Mouse (Mus musculus) forebrain, embryonic 15.5 days (tissue): ENCODE data around the gene E130208F15Rik. TPM values are rescaled to one million over a fixed set of nuclear protein-coding genes. Genes with fewer than 3 reads are reported as not detected.
A peak's percentile ranks its signal among the peaks of the same experiment; 100 is the strongest.

ENCODE experiments used
- ATAC-seq: fragments of 200-750 bp; cut with Nextera tagmentation; replicated peaks from 2 replicates; pipeline ENCODE4 v1.8.0; 2017; ENCODE audit warnings: mild to moderate bottlenecking, moderate TSS enrichment, moderate library complexity
- H3K27ac ChIP-seq: fragments of 300-500 bp; sonication (generic); replicated peaks from 2 replicates; pipeline ENCODE4 v1.5.1; 2015; ENCODE audit warnings: mild to moderate bottlenecking, inconsistent platforms
- H3K27me3 ChIP-seq: fragments of 300-500 bp; sonication (generic); 2 replicates; pipeline ENCODE4 v1.6.1; 2015; ENCODE audit warnings: inconsistent platforms
- H3K36me3 ChIP-seq: fragments of 300-500 bp; sonication (generic); 2 replicates; pipeline ENCODE4 v1.6.1; 2015; ENCODE audit warnings: mild to moderate bottlenecking, inconsistent platforms
- H3K4me1 ChIP-seq: fragments of 300-500 bp; sonication (generic); 2 replicates; pipeline ENCODE4 v1.6.1; 2015; ENCODE audit warnings: inconsistent platforms
- H3K4me2 ChIP-seq: fragments of 300-500 bp; sonication (generic); replicated peaks from 2 replicates; pipeline ENCODE4 v1.6.1; 2015; ENCODE audit warnings: mild to moderate bottlenecking, inconsistent platforms
- H3K4me3 ChIP-seq: fragments of 300-500 bp; sonication (generic); 2 replicates; pipeline ENCODE4 v1.5.1; 2015; ENCODE audit warnings: mild to moderate bottlenecking, inconsistent platforms
- H3K9ac ChIP-seq: fragments of 300-500 bp; sonication (generic); replicated peaks from 2 replicates; pipeline ENCODE4 v1.6.1; 2015; ENCODE audit warnings: mild to moderate bottlenecking, inconsistent platforms
- H3K9me3 ChIP-seq: fragments of 300-500 bp; sonication (generic); 2 replicates; pipeline ENCODE4 v1.6.1; 2016; ENCODE audit warnings: inconsistent platforms
- WGBS: fragments of 180-500 bp; shearing (Covaris S2); methylation state at CpG from one replicate; pipeline ENCODE4 v1.1.7; 2015; ENCODE audit warnings: mixed read lengths; 5-methylcytosine and 5-hydroxymethylcytosine counted together
- polyA plus RNA-seq: library from polyadenylated mRNA; unstranded; fragments of >200 nt; fragmentation: Nextera tagmentation; extraction: Ambion mirVana; gene quantifications from 2 replicates; pipeline ENCODE4 v1.2.1, GENCODE M21; 2015

The E130208F15Rik gene
- polyA plus RNA-seq, 1 experiment from 2014 or later, result not detected

- H3K4me1 ChIP-seq, result peaks cover 19% of the 10 kb centered on the region
- WGBS, result 33% methylated on average over 2 of the region's 2 CpGs
- H3K36me3 ChIP-seq, result no peaks in the 10 kb centered on the region
- H3K27ac ChIP-seq, result no peak overlapping the region
- H3K27me3 ChIP-seq, result no peaks in the 10 kb centered on the region
- no peak overlapping the region for H3K4me3 ChIP-seq
- no peak overlapping the region for H3K9ac ChIP-seq
- H3K9me3 ChIP-seq, result no peaks in the 10 kb centered on the region
- no peak overlapping the region for H3K4me2 ChIP-seq
- no peak for ATAC-seq
These were observed 3.8 kb downstream of the E130208F15Rik start for GRCm38 (mm10) chr7:30325364-30325763.

- Histone ChIP-seq H3K4me1 (peaks cover 11% of the 10 kb centered on the region), H3K4me3 (no peak overlapping the region), H3K27ac (no peak overlapping the region), H3K27me3 (no peaks in the 10 kb centered on the region), H3K4me2 (no peak overlapping the region), H3K9me3 (no peaks in the 10 kb centered on the region), H3K36me3 (no peaks in the 10 kb centered on the region), H3K9ac (no peak overlapping the region)
- no peak for ATAC-seq
These were observed 4.9 kb downstream of the E130208F15Rik start for GRCm38 (mm10) chr7:30326427-30326826.

- Histone ChIP-seq H3K27me3 (no peaks in the 10 kb centered on the region), H3K4me3 (no peak overlapping the region), H3K9me3 (no peaks in the 10 kb centered on the region), H3K36me3 (no peaks in the 10 kb centered on the region), H3K27ac (no peak overlapping the region), H3K4me1 (peaks cover 15% of the 10 kb centered on the region), H3K4me2 (no peak overlapping the region), H3K9ac (no peak overlapping the region)
- ATAC-seq, result no peak
- WGBS, result 56% methylated on average over 15 of the region's 15 CpGs
These were observed 5.6 kb downstream of the E130208F15Rik start for GRCm38 (mm10) chr7:30327140-30327539.

DNA sequence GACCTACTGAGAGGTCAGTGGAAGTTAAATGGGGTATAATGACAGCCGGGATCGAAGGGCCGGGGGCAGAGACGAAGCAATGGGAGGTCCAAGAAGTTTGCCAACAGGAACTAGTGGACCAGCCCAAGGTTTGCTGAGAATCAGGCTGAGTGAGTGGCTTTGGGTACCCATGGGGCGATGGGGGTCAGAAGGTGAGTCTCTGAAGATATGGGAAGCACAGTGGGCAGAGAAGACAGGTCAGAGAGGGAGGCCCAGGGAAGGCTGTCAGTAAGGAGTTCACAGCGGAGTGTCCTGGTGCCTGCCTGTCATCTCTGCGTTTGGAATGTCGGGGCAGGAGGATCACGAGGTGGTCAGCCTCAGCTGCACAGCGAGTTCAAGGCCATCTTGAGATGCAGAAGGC lies 6.8 kb downstream of the E130208F15Rik start:
- Histone ChIP-seq H3K27me3 (no peaks in the 10 kb centered on the region), H3K36me3 (no peaks in the 10 kb centered on the region), H3K4me1 (peaks cover 19% of the 10 kb centered on the region), H3K4me3 (no peak overlapping the region), H3K4me2 (no peak overlapping the region), H3K9ac (no peak overlapping the region), H3K27ac (no peak overlapping the region), H3K9me3 (no peaks in the 10 kb centered on the region)
- ATAC-seq, result no peak
- 50% methylated on average over 10 of the region's 10 CpGs for WGBS

- Histone ChIP-seq H3K4me2 (peak overlapping the region; percentile 42), H3K4me3 (peak overlapping the region; percentile 24), H3K9ac (no peak overlapping the region; the same call in 1 of the 2 replicates), H3K4me1 (peaks cover 48% of the 10 kb centered on the region), H3K27ac (0 out of 2 replicates have a peak overlapping the region, but pooled peaks have one; percentile 46), H3K36me3 (no peaks in the 10 kb centered on the region), H3K27me3 (no peaks in the 10 kb centered on the region; the same call in 1 of the 2 replicates), H3K9me3 (no peaks in the 10 kb centered on the region)
- ATAC-seq, result peak; percentile 94
- WGBS, result 2% methylated on average over 13 of the region's 13 CpGs
These were observed 10.3 kb downstream of the E130208F15Rik start for GRCm38 (mm10) chr7:30331887-30332286.

DNA sequence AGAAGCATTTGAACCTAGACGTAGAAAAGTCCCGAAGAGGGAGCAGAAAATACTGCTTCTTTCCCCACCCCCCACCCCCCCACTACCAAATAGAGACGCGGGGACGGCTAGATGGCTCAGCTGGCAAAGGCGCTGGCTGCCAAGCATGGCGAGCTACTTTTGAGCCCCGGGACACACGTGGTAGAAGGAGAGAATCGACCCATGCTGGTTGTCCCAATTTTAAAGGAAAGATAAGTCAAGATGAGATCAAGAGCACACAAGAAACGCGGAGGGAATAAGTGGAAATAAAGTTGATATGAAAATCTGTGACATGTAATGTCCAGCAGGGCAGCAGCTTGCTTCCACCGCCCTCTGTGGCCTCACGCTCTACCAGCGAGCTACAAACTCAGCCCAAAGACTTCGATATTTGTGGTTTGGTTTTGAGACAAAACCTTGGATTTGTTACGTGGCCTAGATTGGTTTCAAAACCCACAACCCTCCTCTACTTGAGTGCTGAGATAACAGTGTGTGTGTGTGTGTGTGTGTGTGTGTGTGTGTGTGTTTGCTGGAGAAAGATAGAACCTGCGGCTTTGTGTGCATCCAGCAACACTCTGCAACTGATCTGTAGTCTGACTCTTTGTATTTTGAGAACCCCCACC lies 11.2 kb downstream of the E130208F15Rik start:
- Histone ChIP-seq H3K9ac (no peak overlapping the region), H3K4me3 (no peak overlapping the region), H3K9me3 (no peaks in the 10 kb centered on the region), H3K27ac (0 out of 2 replicates have a peak overlapping the region, but pooled peaks have one; percentile 57), H3K4me2 (no peak overlapping the region), H3K27me3 (no peaks in the 10 kb centered on the region; the same call in 1 of the 2 replicates), H3K36me3 (no peaks in the 10 kb centered on the region), H3K4me1 (peaks cover 48% of the 10 kb centered on the region)
- no peak for ATAC-seq
- 60% methylated on average over 18 of the region's 18 CpGs for WGBS

- Histone ChIP-seq H3K36me3 (no peaks in the 10 kb centered on the region), H3K27me3 (no peaks in the 10 kb centered on the region; the same call in 1 of the 2 replicates), H3K4me2 (no peak overlapping the region), H3K4me1 (peaks cover 48% of the 10 kb centered on the region), H3K27ac (peak overlapping the region; percentile 57), H3K9ac (no peak overlapping the region), H3K9me3 (no peaks in the 10 kb centered on the region), H3K4me3 (no peak overlapping the region)
- 13% methylated on average over 4 of the region's 4 CpGs for WGBS
- peak; percentile 21; the same call in 1 of the 2 replicates for ATAC-seq
These were observed 11.9 kb downstream of the E130208F15Rik start for GRCm38 (mm10) chr7:30333436-30333835.

DNA sequence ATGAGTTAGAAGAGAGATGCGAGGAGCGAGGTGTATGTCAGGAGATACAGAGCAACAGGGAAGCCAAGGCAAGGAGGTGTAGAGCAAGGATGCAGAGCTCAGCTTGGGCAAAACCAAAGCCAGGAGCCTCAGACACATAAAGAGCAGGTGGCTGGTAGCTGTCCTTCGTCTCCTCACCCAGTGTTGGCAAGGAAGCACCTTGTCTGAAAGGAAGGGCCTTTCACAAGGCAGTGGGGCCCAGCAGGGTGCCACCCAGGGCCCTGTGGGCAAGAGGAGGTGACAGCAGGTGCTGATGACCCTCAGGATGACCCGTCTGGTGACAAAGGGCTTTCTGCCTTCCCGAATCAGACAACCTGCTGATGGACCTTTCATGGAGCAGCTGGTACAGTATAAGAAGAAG lies 13.0 kb downstream of the E130208F15Rik start:
- no peak overlapping the region for H3K9ac ChIP-seq
- no peak overlapping the region for H3K4me3 ChIP-seq
- 51% methylated on average over 5 of the region's 5 CpGs for WGBS
- H3K4me1 ChIP-seq, result peaks cover 49% of the 10 kb centered on the region
- H3K36me3 ChIP-seq, result no peaks in the 10 kb centered on the region
- no peak for ATAC-seq
- no peak overlapping the region for H3K4me2 ChIP-seq
- H3K27me3 ChIP-seq, result no peaks in the 10 kb centered on the region; the same call in 1 of the 2 replicates
- H3K9me3 ChIP-seq, result no peaks in the 10 kb centered on the region
- no peak overlapping the region for H3K27ac ChIP-seq

DNA sequence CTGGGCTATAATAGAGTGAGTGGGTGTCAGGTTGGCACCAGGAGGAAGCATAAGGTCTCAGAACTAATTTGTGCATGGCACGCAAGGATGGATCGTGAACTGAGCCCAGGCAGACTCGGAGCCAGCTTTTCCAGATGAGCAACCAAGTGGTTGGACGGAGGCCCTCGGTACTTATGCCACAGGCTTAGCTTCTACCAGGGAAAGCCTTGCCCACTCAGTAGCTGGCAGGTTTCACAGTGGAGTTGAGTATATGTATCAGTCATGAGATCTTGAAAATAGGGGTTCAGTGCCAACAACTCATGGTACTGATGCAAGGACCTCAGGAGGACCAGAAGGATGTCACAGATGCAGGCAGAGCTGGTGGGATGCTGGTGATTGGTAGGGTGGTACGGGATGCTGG lies 14.1 kb downstream of the E130208F15Rik start:
- no peaks in the 10 kb centered on the region for H3K36me3 ChIP-seq
- H3K27me3 ChIP-seq, result no peaks in the 10 kb centered on the region; the same call in 1 of the 2 replicates
- no peak overlapping the region for H3K4me3 ChIP-seq
- no peak overlapping the region for H3K9ac ChIP-seq
- H3K27ac ChIP-seq, result no peak overlapping the region
- ATAC-seq, result 0 out of 2 replicates have a peak, but pooled peaks have one; percentile 15
- no peak overlapping the region for H3K4me2 ChIP-seq
- H3K4me1 ChIP-seq, result peaks cover 52% of the 10 kb centered on the region
- WGBS, result 73% methylated on average over 6 of the region's 6 CpGs
- H3K9me3 ChIP-seq, result no peaks in the 10 kb centered on the region

DNA sequence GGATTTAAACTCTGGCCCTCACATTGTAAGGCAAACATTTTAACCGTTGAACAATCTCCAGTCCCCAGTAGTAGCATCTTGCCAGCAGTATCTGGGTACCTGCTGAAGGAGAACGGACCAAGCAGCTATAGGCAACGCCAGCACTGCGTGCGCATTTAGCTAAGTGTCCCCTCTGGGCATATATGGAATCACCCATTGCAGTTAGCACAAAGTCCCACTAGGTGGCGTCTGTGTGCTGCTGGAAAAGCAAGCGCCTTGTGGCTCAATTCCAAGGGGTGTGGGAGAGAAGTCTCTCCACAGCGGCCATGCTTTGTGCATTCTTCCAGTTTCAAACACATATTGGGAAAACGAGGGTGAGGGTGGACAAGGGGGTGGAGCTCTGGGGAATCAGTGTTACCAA lies 14.8 kb downstream of the E130208F15Rik start:
- no peak overlapping the region for H3K4me3 ChIP-seq
- under 1% methylated on average over 9 of the region's 9 CpGs for WGBS
- no peak overlapping the region; the same call in 1 of the 2 replicates for H3K27ac ChIP-seq
- no peaks in the 10 kb centered on the region for H3K9me3 ChIP-seq
- peak overlapping the region; percentile 20; the same call in 1 of the 2 replicates for H3K4me2 ChIP-seq
- no peaks in the 10 kb centered on the region; the same call in 1 of the 2 replicates for H3K27me3 ChIP-seq
- no peaks in the 10 kb centered on the region for H3K36me3 ChIP-seq
- peaks cover 56% of the 10 kb centered on the region for H3K4me1 ChIP-seq
- peak; percentile 51 for ATAC-seq
- H3K9ac ChIP-seq, result no peak overlapping the region

DNA sequence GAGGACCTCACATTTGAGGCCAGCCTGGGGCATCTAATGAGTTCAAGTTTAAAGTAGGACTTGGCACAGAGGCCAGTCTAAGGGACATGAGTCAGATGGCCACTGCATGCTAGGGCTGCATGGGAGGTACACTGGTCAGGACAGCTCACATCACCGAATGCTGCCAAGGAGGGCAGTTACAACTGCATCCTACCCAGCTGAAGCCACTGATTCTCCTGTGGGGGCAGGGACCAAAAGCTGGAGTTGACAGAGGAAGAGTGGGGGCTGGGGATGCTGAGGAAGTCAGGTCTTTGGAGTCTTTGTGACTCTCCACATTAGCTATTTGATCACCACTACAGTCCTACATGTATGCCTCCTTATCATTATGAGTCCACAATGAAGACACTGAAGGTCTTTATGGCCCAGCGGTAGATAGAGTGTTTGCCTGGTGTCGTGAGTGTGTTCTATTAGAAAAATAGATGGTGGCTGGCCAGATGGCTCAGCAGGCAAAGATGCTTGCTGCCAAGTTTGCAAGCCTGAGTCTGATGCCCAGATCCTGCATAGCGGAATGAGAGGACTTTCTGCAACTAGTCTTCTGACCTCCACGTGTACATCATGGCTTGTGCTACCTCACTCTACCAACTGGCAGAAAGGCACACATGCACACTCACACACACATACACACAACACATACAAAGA lies 18.0 kb downstream of the E130208F15Rik start:
- peaks cover 2% of the 10 kb centered on the region; the same call in 1 of the 2 replicates for H3K27me3 ChIP-seq
- H3K4me3 ChIP-seq, result no peak overlapping the region
- no peak overlapping the region for H3K9ac ChIP-seq
- no peaks in the 10 kb centered on the region for H3K9me3 ChIP-seq
- no peaks in the 10 kb centered on the region for H3K36me3 ChIP-seq
- no peak overlapping the region for H3K27ac ChIP-seq
- H3K4me2 ChIP-seq, result no peak overlapping the region
- 61% methylated on average over 5 of the region's 5 CpGs for WGBS
- no peak for ATAC-seq
- peaks cover 26% of the 10 kb centered on the region for H3K4me1 ChIP-seq

DNA sequence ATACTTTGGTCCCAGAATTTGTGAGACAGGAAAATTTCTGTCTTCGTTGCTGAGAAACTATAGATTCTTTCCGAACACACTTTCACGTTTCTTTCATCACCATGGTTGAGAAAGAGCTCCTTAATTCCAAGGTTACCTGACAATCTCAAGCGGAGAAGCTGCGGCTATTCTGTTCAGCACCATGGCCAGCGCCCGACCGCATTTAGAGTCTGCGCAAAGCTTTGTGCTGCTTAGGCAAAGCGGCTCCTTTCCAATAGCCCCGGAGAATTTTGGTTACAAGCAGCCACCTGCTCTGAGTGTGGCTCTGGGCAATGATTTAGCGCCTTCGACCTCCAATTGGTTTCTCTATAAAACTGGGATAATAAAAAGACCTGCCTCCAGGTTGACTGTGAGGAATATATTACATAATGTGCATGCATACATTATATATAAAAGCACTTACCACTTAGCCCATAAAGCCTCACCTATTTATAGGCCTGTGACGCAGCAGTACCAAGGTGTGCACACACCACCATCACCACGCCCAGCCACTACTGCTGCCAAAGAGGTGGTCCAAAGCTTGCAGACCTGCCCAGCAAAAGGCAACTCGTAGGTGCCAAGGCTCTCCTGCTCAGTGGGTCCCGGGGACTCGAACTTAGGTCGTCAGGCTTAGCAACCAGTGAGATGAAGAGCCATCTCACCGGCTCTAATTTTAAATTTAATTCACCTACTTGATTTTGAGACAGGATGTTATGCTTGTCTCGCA lies 25.3 kb downstream of the E130208F15Rik start:
- no peak overlapping the region for H3K27ac ChIP-seq
- no peak overlapping the region for H3K4me2 ChIP-seq
- H3K36me3 ChIP-seq, result no peaks in the 10 kb centered on the region
- ATAC-seq, result no peak
- H3K4me3 ChIP-seq, result no peak overlapping the region
- peaks cover 27% of the 10 kb centered on the region for H3K27me3 ChIP-seq
- WGBS, result 28% methylated on average over 21 of the region's 21 CpGs
- peaks cover 6% of the 10 kb centered on the region for H3K4me1 ChIP-seq
- H3K9ac ChIP-seq, result no peak overlapping the region
- H3K9me3 ChIP-seq, result no peaks in the 10 kb centered on the region
